Mouse (Mus musculus) embryonic facial prominence, embryonic 12.5 days (tissue): ENCODE data around the gene Dgcr2. TPM values are rescaled to one million over a fixed set of nuclear protein-coding genes. Genes with fewer than 3 reads are reported as not detected.

Experiments used
- ATAC-seq: fragments of 200-750 bp; cut with Nextera tagmentation; 2 replicates; pipeline ENCODE4 v1.8.0; 2017; ENCODE audit not compliant: insufficient number of reproducible peaks, insufficient read depth, low FRiP score, low TSS enrichment
- H3K27ac ChIP-seq: fragments of 300-500 bp; sonication (generic); 2 replicates; pipeline ENCODE4 v1.5.1; 2016; ENCODE audit warnings: mild to moderate bottlenecking
- H3K27me3 ChIP-seq: fragments of 300-500 bp; sonication (generic); 2 replicates; pipeline ENCODE4 v1.6.1; 2016; ENCODE audit warnings: mild to moderate bottlenecking, moderate library complexity
- H3K36me3 ChIP-seq: fragments of 300-500 bp; sonication (generic); 2 replicates; pipeline ENCODE4 v1.6.1; 2016; ENCODE audit warnings: mild to moderate bottlenecking
- H3K4me1 ChIP-seq: fragments of 300-500 bp; sonication (generic); 2 replicates; pipeline ENCODE4 v1.6.1; 2016
- H3K4me2 ChIP-seq: fragments of 300-500 bp; sonication (generic); replicated peaks from 2 replicates; pipeline ENCODE4 v1.6.1; 2016; ENCODE audit warnings: mild to moderate bottlenecking, moderate library complexity
- H3K4me3 ChIP-seq: fragments of 300-500 bp; sonication (generic); 2 replicates; pipeline ENCODE4 v1.5.1; 2016; ENCODE audit warnings: mild to moderate bottlenecking
- H3K9ac ChIP-seq: fragments of 300-500 bp; sonication (generic); 2 replicates; pipeline ENCODE4 v1.6.1; 2016; ENCODE audit warnings: mild to moderate bottlenecking, moderate library complexity
- H3K9me3 ChIP-seq: fragments of 300-500 bp; sonication (generic); 2 replicates; pipeline ENCODE4 v1.6.1; 2016; ENCODE audit warnings: mild to moderate bottlenecking, moderate library complexity
- WGBS: fragments of 180-500 bp; shearing (Covaris S2); methylation state at CpG from one replicate; pipeline ENCODE4 v1.1.7; 2016; 5-methylcytosine and 5-hydroxymethylcytosine counted together
- polyA plus RNA-seq: library from polyadenylated mRNA; unstranded; fragments of >200 nt; fragmentation: Nextera tagmentation; extraction: Ambion mirVana; gene quantifications from 2 replicates; pipeline ENCODE4 v1.2.1, GENCODE M21; 2016

The Dgcr2 gene
- polyA plus RNA-seq, 1 experiment from 2014 or later: 105 TPM

- peak overlapping the region; percentile 42; the same call in 1 of the 2 replicates for H3K9ac ChIP-seq
- peaks cover 18% of the 10 kb centered on the region for H3K36me3 ChIP-seq
- H3K9me3 ChIP-seq: no peaks in the 10 kb centered on the region
- H3K27me3 ChIP-seq: peaks cover 59% of the 10 kb centered on the region
- ATAC-seq: no peak
- no peak overlapping the region for H3K27ac ChIP-seq
- 15% methylated on average over 33 of the region's 33 CpGs for WGBS
- H3K4me1 ChIP-seq: peaks cover 97% of the 10 kb centered on the region
- H3K4me3 ChIP-seq: peak overlapping the region; percentile 29
- peak overlapping the region; percentile 50 for H3K4me2 ChIP-seq
These were observed 94.5 kb downstream of the Dgcr2 start for GRCm38 (mm10) chr16:17803675-17804448.

GRCm38 (mm10) chr16:17802839-17803674 is 95.3 kb downstream of the Dgcr2 start:
- Histone ChIP-seq H3K27me3 (peaks cover 54% of the 10 kb centered on the region), H3K9me3 (no peaks in the 10 kb centered on the region), H3K4me2 (peak overlapping the region; percentile 50), H3K4me1 (peaks cover 93% of the 10 kb centered on the region), H3K4me3 (peak overlapping the region; percentile 29), H3K27ac (no peak overlapping the region), H3K9ac (peak overlapping the region; percentile 42; the same call in 1 of the 2 replicates), H3K36me3 (peaks cover 12% of the 10 kb centered on the region)
- 5% methylated on average over 83 of the region's 83 CpGs for WGBS
- no peak for ATAC-seq

DNA sequence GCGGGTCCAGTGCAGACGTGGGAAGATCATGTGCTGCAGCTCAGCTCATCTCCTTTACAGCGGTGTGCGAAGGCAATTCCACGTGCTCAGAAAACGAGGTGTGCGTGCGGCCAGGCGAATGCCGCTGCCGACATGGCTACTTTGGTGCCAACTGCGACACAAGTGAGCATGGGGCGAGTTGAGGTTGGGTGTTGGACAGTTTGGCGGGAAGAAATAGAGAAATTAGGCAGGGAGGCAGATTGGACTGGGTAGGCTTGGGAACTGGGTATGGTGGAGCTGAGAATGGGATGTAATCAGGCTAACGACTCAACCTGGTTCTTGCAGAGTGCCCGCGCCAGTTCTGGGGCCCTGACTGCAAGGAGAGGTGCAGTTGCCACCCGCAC is 95.9 kb downstream of the Dgcr2 start:
- Histone ChIP-seq H3K4me3 (peak overlapping the region; percentile 29), H3K9me3 (no peaks in the 10 kb centered on the region), H3K4me1 (peaks cover 87% of the 10 kb centered on the region), H3K27me3 (peaks cover 56% of the 10 kb centered on the region), H3K27ac (no peak overlapping the region), H3K36me3 (peaks cover 12% of the 10 kb centered on the region), H3K4me2 (peak overlapping the region; percentile 50), H3K9ac (peak overlapping the region; percentile 42; the same call in 1 of the 2 replicates)
- 9% methylated on average over 18 of the region's 18 CpGs for WGBS
- no peak for ATAC-seq

DNA sequence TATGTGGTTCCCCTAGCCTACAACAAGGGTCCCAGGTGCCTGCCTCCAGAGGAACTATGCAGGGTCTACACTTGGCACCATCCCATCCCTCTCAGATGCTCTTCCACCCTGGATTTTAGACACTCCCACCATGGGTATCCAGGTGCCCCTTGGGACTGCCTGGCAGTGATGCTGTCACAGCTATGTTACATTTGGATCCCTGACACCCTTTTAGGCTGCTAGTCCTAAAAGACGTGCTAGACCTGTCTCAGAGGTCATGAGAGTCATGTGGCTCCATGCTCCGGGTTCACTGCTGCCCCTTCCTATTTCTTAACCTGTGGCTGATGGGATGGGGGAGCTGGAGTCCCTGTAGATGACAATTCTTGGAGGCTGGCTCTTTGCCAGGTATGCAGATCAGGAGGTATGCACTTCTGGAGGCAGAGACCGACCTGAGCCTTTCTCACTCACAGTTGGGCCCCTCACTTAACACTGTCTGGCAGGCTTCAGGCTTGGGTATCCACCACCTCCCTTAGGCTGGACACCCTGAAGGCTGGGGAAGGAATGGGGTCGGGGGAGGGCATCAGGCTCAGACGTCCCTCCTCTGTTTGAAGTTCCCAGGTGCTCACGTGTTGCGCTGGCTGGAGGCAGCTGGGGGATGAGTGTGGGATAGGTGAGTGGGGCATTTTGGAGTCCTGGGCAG is 96.4 kb downstream of the Dgcr2 start:
- no peak for ATAC-seq
- H3K27ac ChIP-seq: no peak overlapping the region
- H3K4me1 ChIP-seq: peaks cover 81% of the 10 kb centered on the region
- H3K27me3 ChIP-seq: peaks cover 59% of the 10 kb centered on the region
- H3K4me2 ChIP-seq: peak overlapping the region; percentile 50; the same call in 1 of the 2 replicates
- H3K9ac ChIP-seq: no peak overlapping the region
- no peaks in the 10 kb centered on the region for H3K9me3 ChIP-seq
- 13% methylated on average over 7 of the region's 7 CpGs for WGBS
- peak overlapping the region; percentile 29; the same call in 1 of the 2 replicates for H3K4me3 ChIP-seq
- peaks cover 12% of the 10 kb centered on the region for H3K36me3 ChIP-seq

GRCm38 (mm10) chr16:17799584-17799983 is 98.8 kb downstream of the Dgcr2 start:
- H3K4me2 ChIP-seq: peak overlapping the region; percentile 79
- H3K4me1 ChIP-seq: peaks cover 72% of the 10 kb centered on the region
- H3K9ac ChIP-seq: 0 out of 2 replicates have a peak overlapping the region, but pooled peaks have one; percentile 92
- no peaks in the 10 kb centered on the region for H3K9me3 ChIP-seq
- peaks cover 42% of the 10 kb centered on the region for H3K27me3 ChIP-seq
- peak overlapping the region; percentile 79; the same call in 1 of the 2 replicates for H3K4me3 ChIP-seq
- peaks cover 12% of the 10 kb centered on the region for H3K36me3 ChIP-seq
- no peak for ATAC-seq
- H3K27ac ChIP-seq: no peak overlapping the region

DNA sequence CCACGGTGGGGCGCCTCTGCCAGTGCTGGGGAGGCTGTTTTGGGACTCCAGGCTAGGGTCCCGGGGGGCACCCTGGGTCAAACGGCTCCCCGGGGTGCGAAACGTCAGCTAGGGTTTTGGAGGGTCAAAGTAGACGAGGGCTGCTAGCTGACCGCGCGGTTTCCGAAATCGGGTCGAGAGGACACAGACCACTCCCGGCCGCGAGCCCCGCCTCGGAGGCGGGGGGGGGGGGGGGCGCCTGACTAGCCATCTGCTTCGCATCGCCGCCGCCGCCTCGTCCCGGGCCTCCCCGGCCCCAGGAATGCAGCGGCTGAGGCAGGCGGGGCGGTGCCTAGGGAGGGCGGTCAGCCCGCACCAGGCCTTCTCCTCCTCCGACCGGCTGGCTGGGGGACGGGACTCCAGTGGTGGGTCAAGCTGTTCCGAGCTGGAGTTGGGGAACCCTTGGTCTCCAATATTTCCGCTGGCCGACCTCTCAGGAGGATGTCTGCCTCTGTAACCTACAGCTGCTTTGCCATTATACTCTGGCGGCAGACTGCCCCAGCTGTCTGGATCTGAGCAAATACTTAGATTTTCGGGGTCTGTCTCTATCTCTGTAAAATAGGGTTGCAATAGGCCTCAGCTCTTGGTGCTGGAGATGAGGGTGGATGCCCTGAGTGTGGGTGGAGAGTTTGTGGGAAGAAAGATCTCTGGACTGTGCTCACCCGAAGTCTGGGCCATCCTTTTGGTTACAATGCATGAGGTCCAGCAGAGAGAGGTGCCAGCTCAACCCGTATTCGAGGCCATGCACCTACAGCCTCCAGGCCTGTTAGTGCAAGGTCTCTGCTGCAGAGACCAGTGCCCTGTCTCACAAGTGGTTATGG is 99.8 kb downstream of the Dgcr2 start:
- Histone ChIP-seq H3K27me3 (peaks cover 40% of the 10 kb centered on the region), H3K4me3 (peak overlapping the region; percentile 79), H3K9me3 (no peaks in the 10 kb centered on the region), H3K36me3 (peaks cover 19% of the 10 kb centered on the region), H3K27ac (peak overlapping the region; percentile 96), H3K4me2 (peak overlapping the region; percentile 79), H3K9ac (peak overlapping the region; percentile 92), H3K4me1 (peaks cover 61% of the 10 kb centered on the region)
- ATAC-seq: 0 out of 2 replicates have a peak, but pooled peaks have one; percentile 7
- WGBS: 2% methylated on average over 42 of the region's 45 CpGs

DNA sequence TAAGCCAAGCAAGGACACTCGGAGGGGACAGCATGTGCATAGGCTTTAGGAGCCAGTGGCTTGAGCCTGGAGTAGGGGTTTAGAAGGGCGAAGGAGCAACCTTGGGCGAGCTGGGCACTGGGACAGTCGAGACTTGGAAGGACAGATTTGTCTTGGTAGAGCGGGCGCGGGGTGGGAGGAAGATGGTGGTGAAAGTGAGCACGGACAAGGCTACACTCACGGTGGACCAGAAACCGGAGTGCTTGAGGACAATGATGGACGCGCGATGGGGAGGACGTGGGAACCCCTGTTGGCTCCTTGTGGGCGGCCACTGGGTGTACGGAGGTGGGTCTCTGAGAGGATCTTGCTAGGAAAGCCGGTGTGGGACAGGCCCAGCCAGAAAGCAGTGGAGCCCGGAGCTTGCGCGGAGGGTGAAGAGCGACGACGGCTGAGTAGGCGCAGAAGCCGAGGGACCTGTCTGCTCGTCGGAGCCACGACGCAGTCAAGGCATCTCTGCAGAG is 100.5 kb downstream of the Dgcr2 start:
- Histone ChIP-seq H3K27me3 (peaks cover 33% of the 10 kb centered on the region), H3K4me1 (peaks cover 55% of the 10 kb centered on the region), H3K9me3 (no peaks in the 10 kb centered on the region), H3K9ac (peak overlapping the region; percentile 92), H3K36me3 (peaks cover 20% of the 10 kb centered on the region), H3K27ac (peak overlapping the region; percentile 96), H3K4me2 (peak overlapping the region; percentile 79), H3K4me3 (peak overlapping the region; percentile 79)
- 3% methylated on average over 29 of the region's 29 CpGs for WGBS
- ATAC-seq: peak; percentile 12

DNA sequence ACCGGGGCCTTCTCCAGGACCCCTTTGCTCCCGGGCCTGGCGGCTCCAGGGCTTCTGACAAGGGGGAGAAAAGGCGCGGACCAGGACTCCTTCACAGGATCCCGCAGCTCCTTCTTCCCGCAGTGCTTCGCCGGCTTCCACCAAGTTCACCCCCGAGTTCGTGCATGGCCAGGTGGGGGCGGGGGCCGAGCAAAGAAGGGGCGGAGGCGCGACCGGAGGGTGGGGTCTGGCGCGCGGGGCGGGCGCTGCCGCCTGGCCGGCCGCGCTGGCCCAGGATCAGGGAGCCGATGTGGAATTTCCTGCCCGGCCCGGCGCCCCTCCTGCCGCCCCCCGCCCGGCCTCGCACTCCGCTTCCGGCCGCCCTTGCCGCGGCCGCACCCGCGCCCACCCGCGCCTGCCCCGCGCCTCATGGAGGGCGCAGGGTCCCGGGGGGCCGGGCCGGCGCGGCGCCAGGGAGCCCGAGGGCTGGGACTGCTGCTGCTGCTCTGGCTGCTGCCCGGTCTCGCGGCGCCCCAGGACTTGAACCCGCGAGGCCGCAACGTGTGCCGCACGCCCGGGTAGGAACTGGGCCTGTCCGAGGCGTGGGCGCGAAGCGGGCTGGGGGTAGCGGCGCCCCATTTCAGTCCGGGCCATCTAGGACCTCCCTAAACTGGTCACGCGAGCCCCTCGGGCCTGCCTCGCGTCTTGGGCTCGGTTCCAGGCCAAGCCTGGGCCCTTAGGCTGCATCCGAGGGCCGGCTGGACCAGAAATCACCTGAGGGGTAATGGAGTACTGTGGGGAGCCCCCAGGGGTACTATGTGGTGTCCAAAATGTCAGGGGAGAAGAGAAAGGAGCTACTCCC is 101.2 kb downstream of the Dgcr2 start, which contains the start of gene Scarf2:
Scarf2 (plus strand) TSS at position 312 of the 841 bp plus-strand sequence.
- peak within 1 kb of the TSS; percentile 79 for H3K4me3 ChIP-seq
- H3K4me2 ChIP-seq: peak within 1 kb of the TSS; percentile 79
- H3K27ac ChIP-seq: peak within 1 kb of the TSS; percentile 96
- H3K9me3 ChIP-seq: no peaks in the 10 kb centered on the region
- peaks cover 23% of the 10 kb centered on the region for H3K36me3 ChIP-seq
- H3K9ac ChIP-seq: peak within 1 kb of the TSS; percentile 92
- under 1% methylated on average over 72 of the region's 81 CpGs for WGBS
- ATAC-seq: 0 out of 2 replicates have a peak, but pooled peaks have one; percentile 36
- peaks cover 48% of the 10 kb centered on the region for H3K4me1 ChIP-seq
- peaks cover 26% of the 10 kb centered on the region for H3K27me3 ChIP-seq

DNA sequence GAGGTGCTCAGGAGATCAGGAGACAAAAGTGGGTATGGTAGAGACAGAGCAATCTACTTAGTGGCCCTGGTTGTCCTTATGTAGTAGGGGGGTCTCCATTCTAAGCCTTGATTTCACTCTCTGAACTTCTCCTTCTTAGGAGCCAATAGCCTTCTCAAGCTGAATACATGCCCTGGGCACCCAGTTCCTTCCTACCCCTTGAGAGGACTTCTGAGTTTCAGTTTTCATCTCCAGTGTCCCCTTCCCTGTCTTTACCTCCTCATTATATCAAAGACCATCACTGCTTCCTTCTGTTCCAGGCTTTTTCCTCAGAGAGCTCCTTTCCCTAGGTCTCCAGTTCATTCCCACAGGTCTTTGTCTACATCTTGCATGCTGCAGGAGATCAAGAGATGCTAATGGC is 101.8 kb downstream of the Dgcr2 start:
- Histone ChIP-seq H3K27me3 (peaks cover 19% of the 10 kb centered on the region), H3K4me2 (peak overlapping the region; percentile 79), H3K4me3 (peak overlapping the region; percentile 79), H3K4me1 (peaks cover 41% of the 10 kb centered on the region), H3K9me3 (no peaks in the 10 kb centered on the region), H3K36me3 (peaks cover 30% of the 10 kb centered on the region), H3K27ac (peak overlapping the region; percentile 96), H3K9ac (peak overlapping the region; percentile 92)
- no peak for ATAC-seq

DNA sequence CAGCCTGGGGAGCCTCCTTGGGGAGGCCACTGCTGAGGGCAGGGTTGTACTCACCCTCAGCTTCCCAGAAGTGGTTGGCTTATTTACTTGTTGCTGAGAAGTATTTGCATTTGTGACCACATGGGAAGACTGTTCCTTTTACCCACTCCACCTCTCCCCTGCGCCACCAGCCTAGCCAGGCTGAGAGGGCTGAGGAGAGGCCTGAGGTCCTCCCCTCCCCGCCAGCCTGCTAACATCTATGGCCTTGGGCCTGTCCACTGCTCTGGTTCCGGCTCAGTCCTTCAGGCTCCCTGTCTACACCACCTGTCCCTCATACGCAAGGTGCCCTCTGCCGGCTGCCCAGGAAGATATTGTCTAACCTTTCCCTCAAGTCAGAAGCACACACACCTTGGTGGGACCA is 102.7 kb downstream of the Dgcr2 start:
- Histone ChIP-seq H3K4me2 (no peak overlapping the region), H3K9me3 (no peaks in the 10 kb centered on the region), H3K9ac (no peak overlapping the region), H3K36me3 (peaks cover 36% of the 10 kb centered on the region), H3K4me1 (peaks cover 32% of the 10 kb centered on the region), H3K4me3 (no peak overlapping the region), H3K27ac (no peak overlapping the region), H3K27me3 (peaks cover 15% of the 10 kb centered on the region)
- no peak for ATAC-seq
- WGBS: 53% methylated on average over 5 of the region's 5 CpGs
